Comparison of ENCODE assay signal across 20 mouse cellular contexts in the genomic region with DNA sequence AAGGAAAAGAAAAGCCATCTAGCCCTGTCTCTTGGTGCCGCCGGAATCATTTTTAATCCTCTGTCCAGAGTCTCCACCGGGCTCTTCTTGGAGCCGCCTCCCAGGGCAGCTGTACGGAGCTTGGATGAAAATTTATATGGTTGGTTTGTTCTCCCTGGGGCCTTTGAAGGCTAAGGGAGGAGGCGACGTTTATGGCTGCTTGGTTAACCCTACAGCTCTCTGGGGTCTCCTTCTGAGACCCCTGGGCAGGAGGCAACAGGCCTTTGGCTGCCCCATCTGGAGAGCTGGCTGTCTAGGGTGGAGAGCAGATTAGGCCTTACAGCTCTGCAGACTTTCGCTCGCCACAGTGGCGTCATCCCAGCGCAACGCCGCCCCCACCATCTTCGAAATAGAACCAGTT.
DNase-seq lines count a peak whose midpoint lies in the region.
"Had no signal": no experiment of that assay in that cellular context is flagged by ENCODE, and none has a peak within 500 bp of the region (broad histone marks: within the 10 kb centered on the region; RNA-seq: fewer than 3 reads in every experiment).

No protein-coding gene starts in this region.

- H3K4me3 ChIP-seq in heart, embryonic 10.5 days, result no peak overlapping the region
- H3K4me3 ChIP-seq: embryonic facial prominence, embryonic 10.5 days; embryonic facial prominence, embryonic 12.5 days; forebrain, embryonic 13.5 days; forebrain, embryonic 15.5 days had no signal

- no peaks in the 10 kb centered on the region for H3K9me3 ChIP-seq in heart, embryonic 10.5 days
- H3K9me3 ChIP-seq: embryonic facial prominence, embryonic 10.5 days; embryonic facial prominence, embryonic 12.5 days; forebrain, embryonic 13.5 days; forebrain, embryonic 15.5 days had no signal

- intact Hi-C loops in heart, postnatal 10 days (cut with DNase I), result no loop called here
- intact Hi-C loops in left cerebral cortex, postnatal 36 days (cut with DNase I), result no loop called here

- peaks cover 22% of the 10 kb centered on the region for H3K4me1 ChIP-seq in heart, embryonic 10.5 days
- H3K4me1 ChIP-seq: embryonic facial prominence, embryonic 10.5 days; embryonic facial prominence, embryonic 12.5 days; forebrain, embryonic 13.5 days; forebrain, embryonic 15.5 days had no signal

- WGBS in heart, embryonic 10.5 days, result 88% methylated on average over 14 of the region's 14 CpGs

- no peaks in the 10 kb centered on the region for H3K27me3 ChIP-seq in heart, embryonic 10.5 days (ENCODE audit: insufficient read depth, poor library complexity, severe bottlenecking)
- H3K27me3 ChIP-seq: forebrain, embryonic 13.5 days; forebrain, embryonic 15.5 days; Patski had no signal

- H3K27ac ChIP-seq in heart, embryonic 10.5 days, result peak overlapping the region; percentile 11; the same call in 1 of the 2 replicates
- H3K27ac ChIP-seq: embryonic facial prominence, embryonic 10.5 days; embryonic facial prominence, embryonic 12.5 days; forebrain, embryonic 13.5 days; forebrain, embryonic 15.5 days had no signal

- peak; percentile 66 for DNase-seq in heart, embryonic 10.5 days (ENCODE audit: low spot score)
- DNase-seq in heart, postnatal 10 days, result no peak
- peak; percentile 12 for DNase-seq in retina, postnatal 1 day
- no peak for DNase-seq in retina, embryonic 14.5 days (ENCODE audit: low spot score)
- peak; percentile 57 for DNase-seq in mesoderm, embryonic 11.5 days (ENCODE audit: low read depth, low spot score)
- no peak for DNase-seq in left cerebral cortex, postnatal 36 days (ENCODE audit: low spot score in 2 of 2)
- DNase-seq: adrenal gland, adult 8-10 months; adrenal gland, postnatal 14 days; adrenal gland, postnatal 36 days; cerebellum, adult 11-12 months; cerebellum, adult 2 months; cerebellum, adult 9-10 months; cerebellum, postnatal 10 days; cerebellum, postnatal 25 days had no signal

- H3K36me3 ChIP-seq in heart, embryonic 10.5 days, result no peaks in the 10 kb centered on the region
- H3K36me3 ChIP-seq: embryonic facial prominence, embryonic 10.5 days; embryonic facial prominence, embryonic 12.5 days; forebrain, embryonic 15.5 days; G1E had no signal

Comparison
In these comparisons a context has a peak if more than half of its experiments do, and no peak if none do; other contexts are left out.
1. DNase-seq: peak in heart, embryonic 10.5 days (single experiment), retina, postnatal 1 day (single experiment) and mesoderm, embryonic 11.5 days (single experiment); none in heart, postnatal 10 days (0 of 2), retina, embryonic 14.5 days (single experiment) and left cerebral cortex, postnatal 36 days (0 of 2).